Mouse (Mus musculus) thymus, adult 18-20 months (tissue): ENCODE measurements around the gene Fars2.
"Not testable (repeated sequence)": the region's sequence is repeated elsewhere in the genome, so short reads cannot be mapped to it uniquely, and the experiment has no call there.

Source experiments
- DNase-seq, 2 experiments: peaks; one replicate each; pipeline ENCODE4 v3.0.0; 2022; ENCODE audit warnings: mixed read lengths in 2 of 2

Fars2 gene

GRCm38 (mm10) chr13:36386074-36386473 is 268.9 kb downstream of the Fars2 start:
- DNase-seq, result no peak

- DNase-seq, result no peak
Measured at GRCm38 (mm10) chr13:36391936-36392335, 274.7 kb downstream of the Fars2 start.

- DNase-seq, result no peak
Measured at GRCm38 (mm10) chr13:36392666-36393065, 275.5 kb downstream of the Fars2 start.

- DNase-seq, result no peak
Measured at GRCm38 (mm10) chr13:36401011-36401410, 283.8 kb downstream of the Fars2 start.

- DNase-seq, result no peak
Measured at GRCm38 (mm10) chr13:36413276-36413675, 296.1 kb downstream of the Fars2 start.

GRCm38 (mm10) chr13:36415176-36415575 is 298.0 kb downstream of the Fars2 start:
- no peak for DNase-seq

GRCm38 (mm10) chr13:36416546-36416945 is 299.3 kb downstream of the Fars2 start:
- no peak for DNase-seq

- no peak for DNase-seq
Measured at GRCm38 (mm10) chr13:36419357-36419756, 302.1 kb downstream of the Fars2 start.

GRCm38 (mm10) chr13:36422446-36422845 is 305.2 kb downstream of the Fars2 start:
- DNase-seq, result no peak

- not testable (repeated sequence) for DNase-seq
Measured at GRCm38 (mm10) chr13:36425824-36426705, 308.9 kb downstream of the Fars2 start.

- no peak for DNase-seq
Measured at GRCm38 (mm10) chr13:36429500-36430189, 312.4 kb downstream of the Fars2 start.

- no peak for DNase-seq
Measured at GRCm38 (mm10) chr13:36430420-36431114, 313.4 kb downstream of the Fars2 start.

- DNase-seq, result no peak
Measured at GRCm38 (mm10) chr13:36431974-36432518, 314.8 kb downstream of the Fars2 start.

- DNase-seq, result no peak
Measured at GRCm38 (mm10) chr13:36444748-36445423, 327.7 kb downstream of the Fars2 start.

- no peak for DNase-seq
Measured at GRCm38 (mm10) chr13:36447947-36448346, 330.7 kb downstream of the Fars2 start.

- DNase-seq, result no peak
Measured at GRCm38 (mm10) chr13:36448565-36448964, 331.4 kb downstream of the Fars2 start.

GRCm38 (mm10) chr13:36451437-36451836 is 334.2 kb downstream of the Fars2 start:
- DNase-seq, result no peak

- no peak for DNase-seq
Measured at GRCm38 (mm10) chr13:36460473-36460872, 343.3 kb downstream of the Fars2 start.

GRCm38 (mm10) chr13:36463669-36464068 is 346.5 kb downstream of the Fars2 start:
- no peak for DNase-seq

GRCm38 (mm10) chr13:36466076-36466475 is 348.9 kb downstream of the Fars2 start:
- not testable (repeated sequence) for DNase-seq

GRCm38 (mm10) chr13:36466515-36466921 is 349.3 kb downstream of the Fars2 start:
- no peak for DNase-seq

GRCm38 (mm10) chr13:36467849-36468248 is 350.6 kb downstream of the Fars2 start:
- no peak for DNase-seq
